Mouse (Mus musculus) brain, embryonic 14.5 days (tissue): Measurements from ENCODE around the gene Golt1b.

Experiments used
- CTCF ChIP-seq: fragments of 200-500 bp; IDR thresholded peaks from 2 replicates; pipeline ENCODE4 v1.5.1; 2012; ENCODE audit warnings: inconsistent platforms, mild to moderate bottlenecking, moderate library complexity, borderline replicate concordance; ENCODE audit not compliant: insufficient read depth, insufficient read length; ENCODE audit errors: extremely low read depth
- POLR2A ChIP-seq: fragments of 200-500 bp; IDR thresholded peaks from 2 replicates; pipeline ENCODE4 v1.6.1; 2012; ENCODE audit warnings: mild to moderate bottlenecking, inconsistent platforms, borderline replicate concordance; ENCODE audit not compliant: poor library complexity, insufficient read depth, insufficient read length, severe bottlenecking; ENCODE audit errors: extremely low read depth

DNA sequence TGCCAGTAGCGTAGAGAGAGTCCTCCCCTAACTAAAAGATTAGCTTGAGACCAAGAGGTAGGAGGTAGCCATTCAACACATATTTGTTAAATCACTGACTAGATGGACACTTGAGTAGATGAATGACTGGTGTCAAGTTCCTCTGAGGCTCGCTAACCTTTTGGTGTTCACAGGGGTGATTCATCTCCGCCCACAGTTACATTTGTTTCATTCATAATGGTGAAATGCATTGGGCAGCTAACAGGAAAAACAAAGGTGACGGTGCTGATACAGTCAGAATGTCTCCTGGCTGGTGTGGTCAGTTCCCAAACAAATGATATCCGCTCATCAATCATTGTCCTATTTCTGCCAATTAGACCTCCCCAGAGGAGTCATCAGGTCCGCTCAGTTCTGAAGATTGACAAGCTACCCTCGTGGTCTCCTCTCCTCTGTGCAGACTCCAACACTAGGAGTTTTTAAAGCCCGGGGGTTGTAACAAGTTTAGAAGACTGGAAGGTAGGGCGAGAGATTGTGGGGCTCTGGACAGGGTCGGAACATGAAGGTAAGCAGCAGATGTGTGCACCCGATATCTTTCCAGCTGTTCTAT lies 26.0 kb downstream of the Golt1b start, which contains the start of gene Spx:
- TF ChIP-seq POLR2A (no peak), CTCF (no peak)
